Mouse (Mus musculus) urinary bladder, postnatal 0 days (tissue): ENCODE results near the gene Calhm5. TPM values are rescaled to one million over a fixed set of nuclear protein-coding genes. Genes with fewer than 3 reads are reported as not detected.

ENCODE experiments used
- polyA plus RNA-seq: library from polyadenylated mRNA; unstranded; fragments of >200 nt; fragmentation: Nextera tagmentation; extraction: Ambion mirVana; gene quantifications from 2 replicates; pipeline ENCODE4 v1.2.1, GENCODE M21; 2015

Gene Calhm5
- 8.4 and 9.1 TPM in 2 replicates for polyA plus RNA-seq

GRCm38 (mm10) chr10:34096418-34096883, at the start of gene Calhm5:
Calhm5 (minus strand) TSS chr10:34096519.

GRCm38 (mm10) chr10:34127392-34128378, 31.4 kb upstream of the Calhm5 start, which contains the start of gene Calhm6:
Calhm6 (minus strand) TSS chr10:34127984.

GRCm38 (mm10) chr10:34044210-34044609, 52.1 kb downstream of the Calhm5 start, which contains the start of gene Calhm4:
Calhm4 (minus strand) TSS chr10:34044310.

Other genes with a start within 250 kb of the Calhm5 start
- not detected in 2 replicates for gene Sult3a1, start 238.8 kb downstream of the Calhm5 start, polyA plus RNA-seq
- gene Rsph4a, start 191.4 kb downstream of the Calhm5 start, polyA plus RNA-seq: 1.4 and 1.9 TPM in 2 replicates
- 9.4 and 9.8 TPM in 2 replicates for gene Zup1, start 145.2 kb downstream of the Calhm5 start, polyA plus RNA-seq
- 109 and 132 TPM in 2 replicates for gene Rwdd1, start 76.9 kb downstream of the Calhm5 start, polyA plus RNA-seq
- gene Trappc3l, start 58.9 kb downstream of the Calhm5 start, polyA plus RNA-seq: 0.19 TPM in 1 of 2 replicates, not detected in the other
- gene Calhm4, start 52.2 kb downstream of the Calhm5 start, polyA plus RNA-seq: not detected in 2 replicates
- gene Calhm6, start 31.5 kb upstream of the Calhm5 start, polyA plus RNA-seq: 0.73 and 1.7 TPM in 2 replicates
- 19.7 and 22.8 TPM in 2 replicates for gene Dse, start 111.2 kb upstream of the Calhm5 start, polyA plus RNA-seq
- 61.2 and 75.4 TPM in 2 replicates for gene Tspyl1, start 185.7 kb upstream of the Calhm5 start, polyA plus RNA-seq
- 4.2 and 5.1 TPM in 2 replicates for gene Tspyl4, start 200.9 kb upstream of the Calhm5 start, polyA plus RNA-seq